Mouse (Mus musculus): ENCODE measurements around the gene Zfp512b.

DNA sequence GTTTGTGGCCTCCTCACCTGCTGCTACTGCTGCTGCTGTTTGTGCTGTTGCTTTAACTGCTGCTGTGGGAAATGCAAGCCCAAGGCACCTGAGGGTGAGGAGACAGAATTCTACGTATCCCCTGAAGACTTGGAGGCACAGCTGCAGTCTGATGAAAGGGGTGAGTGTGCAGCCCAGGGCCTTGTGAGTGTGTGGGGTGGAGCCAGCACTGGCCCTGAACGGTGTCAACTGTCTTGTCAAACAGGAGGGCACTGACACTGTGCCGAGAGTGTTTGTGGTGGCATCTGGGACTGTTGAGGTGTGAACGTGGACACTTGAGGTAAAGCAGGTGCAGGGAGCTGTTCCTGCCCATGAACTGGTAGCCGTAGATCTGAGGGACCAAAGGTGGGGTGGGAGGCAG lies 43.9 kb downstream of the Zfp512b start:
- TF ChIP-seq CTCF (IDR thresholded peaks at IDR 0.05) (no peak), POLR2A (IDR thresholded peaks at IDR 0.05; ENCODE audit: insufficient read depth, low read depth, low read length) (no peak), EP300 (IDR thresholded peaks at IDR 0.05; ENCODE audit: insufficient read depth, low read depth, low read length) (no peak)
